Mouse (Mus musculus) ES-E14 (cell line): Measurements from ENCODE around the gene Gimap1.

Experiments
- ZC3H11A ChIP-seq: IDR thresholded peaks from 2 replicates; pipeline ENCODE4 v1.6.1; 2012; ENCODE audit warnings: low read depth, mild to moderate bottlenecking, inconsistent platforms, low read length, borderline replicate concordance
- ZNF384 ChIP-seq: IDR thresholded peaks from 2 replicates; pipeline ENCODE4 v1.6.1; 2012; ENCODE audit warnings: low read depth, low read length, inconsistent platforms

GRCm38 (mm10) chr6:48738961-48739779 is at the start of gene Gimap1:
- TF ChIP-seq ZNF384 (no peak), ZC3H11A (no peak)
